Mouse (Mus musculus): ENCODE measurements around the gene Mfsd2b.
A peak's percentile ranks its signal among the peaks of the same experiment; 100 is the strongest.
"Not testable (repeated sequence)": the region's sequence is repeated elsewhere in the genome, so short reads cannot be mapped to it uniquely, and the experiment has no call there.

Gene Mfsd2b

DNA sequence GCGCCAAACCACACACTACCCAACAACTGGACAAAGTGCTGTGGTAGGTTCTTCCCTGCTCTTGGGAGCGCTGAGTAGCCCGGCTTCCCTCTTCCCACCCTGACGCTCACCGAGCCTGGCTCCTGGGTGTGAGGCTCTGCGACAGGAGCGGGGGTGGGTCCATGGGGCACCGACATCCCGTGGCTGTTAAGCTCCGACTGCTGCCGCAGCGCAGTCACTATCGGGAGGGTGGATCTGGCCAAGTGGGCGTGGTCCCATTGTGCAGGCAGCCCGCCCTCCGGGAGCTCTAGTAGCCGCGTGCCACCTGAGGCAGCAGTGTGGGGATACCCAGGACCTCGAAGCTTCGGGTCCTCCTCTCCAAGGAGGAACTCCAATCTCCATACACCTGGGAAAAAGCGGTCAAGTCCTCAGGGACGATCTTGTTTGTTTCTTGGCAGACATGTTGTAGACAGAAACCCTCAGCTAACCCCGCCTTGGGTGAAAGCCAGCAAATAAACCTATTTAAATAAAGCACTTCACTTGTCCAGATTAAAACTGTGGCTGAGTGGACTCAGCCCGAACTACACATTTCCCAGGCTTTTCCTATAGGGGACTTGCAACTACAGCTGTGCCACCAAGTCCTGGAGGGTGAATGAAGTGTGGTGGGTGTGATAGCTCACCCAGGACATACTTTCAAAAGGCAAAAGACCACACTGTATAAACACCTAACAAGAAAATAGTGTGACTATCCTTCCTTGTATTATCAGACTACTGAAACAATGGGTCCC is at the start of gene Mfsd2b:
TSS of gene Mfsd2b (minus strand) at position 199 of the 767 bp plus-strand sequence.
- DNase-seq (ENCODE audit: low spot score in 2 of 2): peak; percentile 64 to 65

DNA sequence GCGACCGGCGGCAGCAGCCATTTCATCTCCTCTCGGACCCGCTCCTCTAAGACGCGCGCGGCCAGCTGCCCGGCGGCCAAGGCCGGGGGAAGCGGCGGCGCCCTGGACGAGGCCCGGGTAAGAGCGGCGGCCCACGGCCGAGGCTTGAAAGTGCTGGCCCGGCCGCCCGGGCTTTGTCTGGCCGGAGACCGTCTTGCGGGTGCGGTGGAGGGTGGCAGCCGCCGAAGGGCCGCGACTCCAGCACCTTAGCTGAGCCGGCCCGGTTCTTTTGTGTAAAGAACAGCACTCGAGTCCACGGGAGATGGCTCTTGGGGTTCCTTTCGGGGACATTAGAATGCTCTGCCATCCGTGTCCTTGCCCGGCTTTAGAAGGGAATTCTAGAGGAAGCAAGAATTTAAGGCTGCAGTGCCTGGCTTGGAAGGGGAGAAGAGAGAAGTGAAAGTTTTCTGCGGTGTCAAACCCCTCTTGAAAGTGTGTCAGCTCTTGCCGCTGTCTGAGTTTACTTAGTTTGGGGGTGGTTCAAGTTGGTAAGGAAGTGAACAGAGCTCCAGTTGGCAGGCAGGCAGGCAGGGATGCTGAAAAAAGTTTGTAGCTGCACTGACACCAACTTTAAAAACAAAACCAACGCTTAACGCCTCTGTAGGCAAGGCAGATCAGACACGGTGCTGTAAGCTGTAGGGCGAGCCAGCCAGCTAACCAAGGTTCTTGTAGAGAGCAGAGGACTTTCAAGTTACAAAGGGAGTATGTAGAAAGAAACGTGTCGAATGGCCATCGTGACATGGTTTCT is 43.8 kb upstream of the Mfsd2b start:
- peak; percentile 47 to 53 for DNase-seq (ENCODE audit: low spot score in 2 of 2)

DNA sequence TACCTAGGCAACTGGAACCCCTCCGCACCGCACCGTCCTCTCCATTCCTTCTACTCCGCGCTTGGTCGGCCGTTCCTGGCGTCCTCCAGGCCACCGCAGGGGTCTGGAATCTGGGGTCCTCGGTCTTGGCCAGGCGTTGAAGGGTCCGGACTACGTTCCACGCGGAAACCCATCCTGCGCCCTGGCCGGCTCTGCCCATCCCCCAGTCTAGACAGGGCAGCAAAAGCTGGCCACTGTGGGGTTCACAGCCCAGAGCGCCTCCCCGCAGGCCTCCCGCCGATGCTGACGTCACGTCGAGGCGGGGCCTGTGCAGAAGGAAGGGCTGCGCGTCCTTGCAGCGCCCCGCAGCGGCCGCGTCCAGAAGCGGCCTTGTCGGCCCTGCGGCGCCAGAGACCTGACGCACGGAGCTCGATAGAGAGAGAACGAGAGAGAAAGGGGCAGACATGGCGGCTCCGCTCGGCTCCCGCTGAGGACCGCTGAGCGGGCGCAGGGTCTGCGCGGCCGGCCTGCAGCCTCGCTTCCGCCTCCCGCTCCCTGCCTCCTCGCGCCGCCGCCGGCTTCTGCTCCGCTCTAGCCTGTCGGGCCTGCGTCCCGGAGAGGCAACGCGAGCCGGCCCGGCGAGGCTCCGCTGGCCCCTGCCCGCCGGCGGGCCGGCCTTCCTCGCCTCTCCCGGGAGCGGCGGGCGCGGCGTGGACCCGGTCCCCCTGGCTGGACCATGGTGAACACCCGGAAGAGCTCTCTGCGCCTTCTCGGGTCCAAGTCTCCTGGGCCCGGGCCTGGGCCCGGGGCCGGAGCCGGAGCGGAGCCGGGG is 43.0 kb upstream of the Mfsd2b start, which contains the start of gene Atad2b:
TSS of gene Atad2b (plus strand) at position 360 of the 811 bp plus-strand sequence.
- peak; percentile 96 to 97 for DNase-seq (ENCODE audit: low spot score in 2 of 2)

DNA sequence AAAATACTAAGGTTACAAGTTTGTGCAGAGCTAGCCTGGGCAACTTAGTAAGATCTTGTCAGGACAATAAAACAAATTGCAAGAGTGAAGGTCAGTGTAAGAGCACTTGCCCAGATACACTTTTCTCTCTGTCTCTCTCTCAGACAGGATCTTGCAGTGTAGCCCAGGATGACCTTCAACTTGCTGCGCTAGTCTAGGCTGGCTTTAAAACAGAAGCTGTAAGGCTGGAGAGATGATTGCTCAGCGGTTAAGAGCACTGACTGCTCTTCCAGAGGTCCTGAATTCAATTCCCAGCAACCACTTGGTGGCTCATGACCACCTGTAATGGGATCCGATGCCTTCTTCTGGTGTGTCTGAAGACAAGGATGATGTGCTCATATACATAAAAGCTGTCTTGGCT is 40.8 kb upstream of the Mfsd2b start:
- DNase-seq (ENCODE audit: low spot score in 2 of 2): no peak

DNA sequence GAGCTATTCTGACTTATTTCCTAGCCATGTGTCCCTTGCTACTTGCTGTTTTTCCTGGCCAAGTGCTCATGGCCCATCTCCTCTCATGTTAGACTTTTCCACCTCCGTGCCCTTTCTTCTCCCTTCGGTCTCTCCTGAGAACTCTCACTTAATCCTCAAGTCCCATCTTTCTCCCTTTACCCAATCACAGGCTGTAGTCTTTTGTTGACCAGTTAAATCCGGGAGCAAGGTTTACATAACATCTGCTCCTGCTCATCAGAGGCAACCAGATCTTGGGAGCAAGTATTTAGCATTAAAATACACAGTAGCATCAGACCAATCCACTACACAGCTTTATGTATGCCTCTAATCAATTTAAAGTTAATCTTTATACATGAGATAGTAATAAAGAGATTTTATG is 40.3 kb upstream of the Mfsd2b start:
- no peak for DNase-seq (ENCODE audit: low spot score in 2 of 2)

DNA sequence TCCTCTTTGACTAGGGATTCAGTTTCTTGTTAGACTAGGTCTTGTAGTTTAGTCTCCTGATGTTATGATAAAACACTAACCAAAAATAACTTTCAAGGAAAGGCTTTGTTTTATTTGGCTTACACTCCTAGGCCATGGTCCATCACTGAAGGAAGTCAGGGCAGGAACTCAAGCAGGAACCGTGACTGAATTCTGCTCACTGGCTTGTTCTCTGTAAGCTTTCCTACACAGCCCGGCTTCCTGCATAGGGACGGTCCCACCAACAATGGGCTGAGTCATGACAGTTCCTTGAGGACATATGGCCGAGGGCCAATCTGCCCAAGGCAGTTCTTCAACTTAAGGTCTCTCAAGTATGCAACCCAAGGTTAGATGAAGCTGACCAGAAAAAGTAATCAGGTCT is 37.6 kb upstream of the Mfsd2b start:
- DNase-seq (ENCODE audit: low spot score in 2 of 2): no peak

DNA sequence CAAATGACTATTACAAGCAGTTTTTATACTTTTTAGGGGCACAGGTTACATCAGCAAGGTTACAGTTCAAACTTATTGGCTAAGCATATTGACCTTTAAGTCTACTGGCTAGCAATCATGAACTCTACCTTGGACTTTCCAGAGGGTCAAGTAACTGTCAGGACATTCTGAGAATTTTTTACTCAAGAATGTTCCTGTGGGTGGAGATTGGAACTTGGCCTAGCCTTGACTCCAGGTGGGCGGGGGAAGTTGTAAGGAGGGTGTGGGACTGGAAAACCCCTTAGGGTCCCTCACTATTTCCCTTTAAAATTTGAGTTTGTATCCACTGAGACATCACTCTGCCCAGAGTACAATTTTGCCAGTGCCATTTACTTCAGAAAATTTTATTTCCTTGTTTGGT is 36.3 kb upstream of the Mfsd2b start:
- not testable (repeated sequence) for DNase-seq (ENCODE audit: low spot score in 2 of 2)

DNA sequence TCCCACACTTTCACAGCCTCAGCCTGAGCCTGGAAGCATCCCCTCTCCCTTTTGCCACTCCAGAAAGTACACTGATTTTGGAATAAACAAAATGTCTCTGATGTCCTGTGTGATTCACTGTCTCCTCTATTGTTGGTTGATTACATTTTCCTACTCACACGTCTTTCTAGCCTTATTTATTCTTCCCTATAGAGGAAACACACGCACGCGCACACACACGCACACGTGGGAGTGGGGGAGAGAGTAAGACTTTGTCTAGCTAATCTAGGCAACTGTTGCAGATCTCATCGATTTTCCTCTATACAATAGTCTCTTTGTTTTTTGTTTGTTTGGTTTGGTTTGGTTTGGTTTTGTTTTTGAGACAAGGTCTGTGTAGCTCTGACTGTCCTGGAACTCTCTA is 34.2 kb upstream of the Mfsd2b start:
- no peak for DNase-seq (ENCODE audit: low spot score in 2 of 2)

DNA sequence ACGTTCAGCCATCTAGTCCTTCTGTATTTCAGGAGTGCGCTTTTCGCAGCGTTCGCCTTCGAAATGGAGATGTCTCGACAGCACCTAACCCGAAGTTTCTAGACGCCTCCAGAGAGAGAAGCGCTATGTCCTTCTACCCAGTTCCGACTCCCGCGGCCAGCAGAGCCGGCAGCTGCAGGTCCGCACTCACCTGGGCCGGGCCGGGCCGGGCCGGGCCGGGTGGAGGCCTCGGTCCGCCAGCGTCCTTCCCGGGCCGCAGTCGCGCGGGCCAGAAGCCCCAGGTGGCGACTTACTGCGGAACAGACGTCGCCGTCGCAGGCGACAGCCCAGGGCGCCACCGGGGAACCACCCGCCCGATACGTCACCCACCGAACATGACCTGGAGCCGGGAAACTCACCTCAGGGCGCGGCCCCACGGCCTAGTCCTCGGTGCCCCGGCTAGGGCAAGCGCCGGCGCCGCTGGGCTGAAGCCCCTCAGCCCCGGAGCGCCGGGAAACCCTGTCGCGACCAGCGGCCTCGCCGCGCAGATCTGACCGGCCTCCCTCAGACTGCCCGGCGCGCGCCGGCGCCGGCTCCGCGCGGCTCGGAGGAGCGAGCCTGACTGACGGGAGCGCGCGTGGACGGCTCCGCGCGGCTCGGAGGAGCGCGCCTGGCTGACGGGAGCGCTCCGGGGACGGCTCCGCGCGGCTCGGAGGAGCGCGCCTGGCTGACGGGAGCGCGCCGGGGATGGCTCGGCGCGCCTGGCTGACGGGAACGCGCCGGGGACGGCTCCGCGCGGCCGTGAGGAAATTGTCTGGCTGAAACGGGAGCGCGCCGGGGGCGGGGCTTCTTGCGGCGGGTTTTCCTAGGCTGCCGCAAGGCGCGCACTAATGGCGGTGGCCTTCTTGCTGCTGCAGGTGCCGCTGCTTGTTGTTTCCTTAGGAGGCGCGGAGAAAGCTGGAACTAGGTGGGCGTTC is 33.1 kb upstream of the Mfsd2b start, which contains the start of gene Ubxn2a:
TSS of gene Ubxn2a (minus strand) at position 755 of the 956 bp plus-strand sequence.
- peak; percentile 95 to 97 for DNase-seq (ENCODE audit: low spot score in 2 of 2)

DNA sequence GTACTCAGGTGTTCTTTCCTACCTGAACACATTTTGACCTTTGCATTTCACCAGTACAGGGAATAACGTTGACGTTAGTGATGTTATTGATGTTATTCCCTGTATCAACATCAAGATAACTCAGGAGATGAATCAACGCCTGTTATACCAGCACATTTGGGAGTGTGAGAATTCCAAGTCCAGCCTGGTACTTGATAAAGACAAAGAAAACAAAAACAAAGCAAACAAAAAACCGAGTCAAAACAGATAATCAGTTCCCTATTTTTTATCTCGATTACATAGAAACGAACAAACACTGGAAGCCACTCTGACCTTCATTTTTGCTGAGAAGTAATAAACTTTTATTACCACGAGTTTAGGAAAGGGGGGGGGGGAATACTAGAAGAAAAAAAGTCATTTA is 32.3 kb upstream of the Mfsd2b start:
- DNase-seq (ENCODE audit: low spot score in 2 of 2): no peak

DNA sequence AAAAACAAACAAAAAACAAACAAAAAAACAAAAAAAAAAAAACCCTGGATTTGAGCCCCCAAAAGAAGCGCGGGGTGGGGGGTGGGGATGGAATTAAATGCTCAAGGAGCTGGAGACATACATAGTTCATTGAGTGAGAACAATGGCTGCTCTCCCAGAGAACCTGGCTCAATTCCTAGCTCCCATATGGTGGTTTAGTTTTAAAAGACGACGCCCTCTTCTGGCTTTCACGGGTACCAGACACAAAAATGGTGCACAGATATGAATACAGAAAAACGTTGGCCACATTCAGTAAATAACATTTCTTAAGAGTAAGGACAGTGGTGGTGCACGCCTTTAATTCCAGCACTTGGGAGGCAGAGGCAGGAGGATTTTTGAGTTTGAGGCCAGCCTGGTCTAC is 31.8 kb upstream of the Mfsd2b start:
- DNase-seq (ENCODE audit: low spot score in 2 of 2): no peak

DNA sequence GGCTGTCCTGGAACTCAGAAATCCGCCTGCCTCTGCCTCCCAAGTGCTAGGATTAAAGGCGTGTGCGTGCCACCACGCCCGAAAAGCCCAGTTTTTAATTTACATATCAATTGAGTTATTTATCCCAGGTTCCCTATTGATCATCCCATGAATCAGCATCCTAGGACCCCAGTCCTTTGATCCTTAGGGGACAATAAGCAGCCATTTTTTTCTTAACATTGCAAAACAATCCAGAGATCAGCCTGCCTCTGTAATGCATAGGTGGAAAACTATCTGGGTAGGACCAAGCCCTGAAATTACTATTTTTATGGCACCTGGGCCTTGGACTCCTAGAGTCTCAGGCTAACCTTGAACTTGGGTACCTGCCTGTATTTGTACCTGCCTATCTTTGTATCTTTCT is 23.9 kb upstream of the Mfsd2b start:
- DNase-seq (ENCODE audit: low spot score in 2 of 2): no peak

DNA sequence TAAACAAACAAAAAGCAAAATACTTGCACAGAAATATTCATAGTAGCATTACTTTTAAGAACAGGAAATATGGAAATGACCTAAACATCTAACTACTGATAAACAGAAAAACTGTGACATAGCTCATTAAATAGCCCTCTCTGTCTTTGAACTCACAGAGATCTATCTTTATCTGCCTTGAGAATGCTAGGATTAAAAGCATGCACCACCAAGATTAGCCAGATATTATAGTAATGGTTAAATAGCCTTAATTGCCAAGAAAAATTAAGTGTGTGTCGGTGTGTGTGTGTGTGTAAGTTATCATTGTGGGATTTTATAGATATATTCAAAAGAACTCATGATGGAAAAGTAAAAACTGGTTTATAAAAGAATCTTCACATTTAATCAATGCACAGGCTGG is 15.7 kb upstream of the Mfsd2b start:
- no peak for DNase-seq (ENCODE audit: low spot score in 2 of 2)

DNA sequence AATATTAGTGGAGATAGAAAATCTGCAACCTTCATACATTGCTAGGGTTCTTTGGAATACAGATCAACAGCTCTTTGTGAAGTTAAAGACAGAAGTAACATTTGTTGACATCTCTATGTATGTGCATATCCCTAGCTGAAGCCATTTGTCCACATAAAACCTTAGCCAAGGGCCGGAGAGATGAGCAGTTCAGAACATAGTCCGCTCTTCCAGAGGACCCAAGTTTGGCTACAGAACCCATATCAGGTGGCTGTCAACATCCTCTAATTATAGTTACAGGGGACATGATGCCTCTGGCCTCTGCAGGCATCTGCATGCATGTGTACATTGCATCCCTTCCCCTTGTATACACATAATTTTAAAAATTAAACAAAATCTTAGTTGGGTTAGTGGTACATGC is 15.1 kb upstream of the Mfsd2b start:
- DNase-seq (ENCODE audit: low spot score in 2 of 2): no peak

DNA sequence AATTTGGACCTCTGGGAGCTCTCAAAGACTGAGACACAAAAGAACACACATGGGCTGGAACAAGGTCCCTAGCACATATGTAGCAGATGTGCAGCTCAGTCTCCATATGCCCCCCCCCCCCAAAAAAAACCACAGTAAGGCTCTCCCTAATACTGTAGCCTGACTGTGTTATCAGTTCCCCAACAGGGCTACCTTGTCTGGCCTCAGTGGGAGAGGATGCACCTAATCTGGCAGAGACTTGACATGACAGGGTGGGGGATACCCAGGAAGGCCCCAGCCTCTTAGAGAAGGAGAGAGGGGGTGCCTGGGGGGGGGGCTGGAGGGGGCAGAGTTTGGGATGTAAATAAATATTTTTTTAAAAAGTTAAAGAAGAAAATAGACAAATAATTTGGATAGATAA is 14.6 kb upstream of the Mfsd2b start:
- no peak for DNase-seq (ENCODE audit: low spot score in 2 of 2)

DNA sequence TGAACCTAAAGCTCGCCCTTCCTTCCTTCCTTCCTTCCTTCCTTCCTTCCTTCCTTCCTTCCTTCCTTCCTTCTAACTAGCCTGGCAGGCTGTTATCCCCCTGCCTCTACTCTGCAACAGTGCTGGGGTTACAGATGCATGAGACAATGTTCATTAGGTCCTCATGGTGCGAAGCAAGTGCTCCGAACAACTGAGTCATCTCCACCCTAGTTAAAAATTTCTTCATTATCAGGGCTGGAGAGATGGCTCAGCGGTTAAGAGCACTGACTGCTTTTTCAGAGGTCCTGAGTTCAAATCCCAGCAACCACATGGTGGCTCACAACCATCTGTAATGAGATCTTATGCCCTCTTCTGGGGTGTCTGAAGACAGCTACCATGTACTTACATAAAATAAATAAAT is 12.4 kb upstream of the Mfsd2b start:
- not testable (repeated sequence) for DNase-seq (ENCODE audit: low spot score in 2 of 2)

DNA sequence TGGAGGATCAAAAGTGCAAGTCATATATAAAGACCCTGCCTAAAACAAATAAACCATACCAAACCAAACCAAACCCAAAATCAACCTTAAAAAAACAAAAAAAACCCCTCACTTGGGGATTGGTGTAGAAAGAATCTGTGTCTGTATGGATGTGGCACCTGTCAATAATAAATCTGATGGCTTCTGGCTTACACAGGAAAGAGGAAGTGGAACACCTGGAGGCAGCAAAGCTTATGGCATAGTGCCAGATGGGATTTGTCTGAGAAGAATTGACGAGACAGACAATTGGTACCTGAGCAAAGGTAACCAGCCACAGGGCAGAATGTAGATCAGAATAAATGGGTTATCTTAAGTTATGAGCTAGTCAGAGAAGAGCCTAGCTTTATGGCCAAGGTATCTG is 10.9 kb upstream of the Mfsd2b start:
- no peak for DNase-seq (ENCODE audit: low spot score in 2 of 2)

DNA sequence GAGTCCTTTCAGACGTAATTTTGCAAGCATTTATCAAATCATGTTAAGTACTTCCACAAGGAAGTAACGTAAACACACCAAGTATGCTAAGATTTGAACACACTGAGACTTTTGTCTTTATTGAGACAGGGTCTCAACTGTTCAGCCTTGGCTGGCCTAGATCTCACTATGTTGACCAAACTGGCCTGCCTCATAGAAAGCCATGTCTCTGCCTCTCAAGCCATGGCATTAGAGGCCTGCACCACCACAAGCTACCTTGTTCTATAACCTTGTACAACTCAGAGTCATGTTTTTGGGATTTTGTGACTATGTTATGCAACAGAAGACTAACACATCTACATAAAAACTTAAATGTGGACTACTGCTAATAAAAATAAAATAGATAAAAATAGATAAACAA is 7.9 kb upstream of the Mfsd2b start:
- DNase-seq (ENCODE audit: low spot score in 2 of 2): no peak

DNA sequence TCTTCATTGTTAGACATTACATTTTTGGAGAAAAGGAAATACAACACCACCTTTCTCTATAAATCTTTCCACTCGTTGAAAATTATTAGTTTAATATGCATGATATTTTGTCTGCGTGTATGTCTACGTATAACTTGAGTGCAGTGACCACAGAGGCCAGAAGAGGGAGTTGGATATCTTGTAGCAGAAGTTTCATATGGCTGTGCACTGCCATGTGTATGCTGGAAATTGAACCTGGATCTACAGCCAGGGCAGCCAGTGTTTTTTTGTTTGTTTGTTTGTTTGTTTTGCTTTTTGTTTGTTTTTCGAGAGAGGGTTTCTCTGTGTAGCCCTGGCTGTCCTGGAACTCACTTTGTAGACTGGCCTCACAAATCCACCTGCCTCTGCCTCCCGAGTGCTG is 4.9 kb upstream of the Mfsd2b start:
- no peak for DNase-seq (ENCODE audit: low spot score in 2 of 2)

DNA sequence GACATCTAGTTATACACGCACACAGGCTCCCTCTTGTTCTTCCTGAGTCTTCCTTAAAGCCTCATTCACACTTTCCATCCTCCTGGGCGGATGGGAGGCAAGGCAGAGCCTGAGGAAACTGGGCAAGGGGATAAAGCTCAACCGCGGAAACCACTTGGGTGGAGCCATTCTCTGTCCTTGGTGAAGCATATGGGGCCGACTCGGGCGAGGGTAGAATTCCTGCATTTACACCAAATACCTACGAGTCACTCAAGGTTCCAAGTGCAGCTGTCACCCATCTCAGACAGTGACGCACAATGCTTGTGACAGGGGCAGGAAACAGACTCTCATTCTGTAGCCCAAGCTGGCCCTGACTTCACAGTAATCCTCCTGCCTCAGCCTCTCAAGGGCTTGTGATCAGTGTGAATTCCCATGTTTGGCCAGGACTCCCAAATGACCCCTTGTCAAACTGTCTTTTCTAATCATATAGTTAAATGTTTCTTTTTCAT is 4.2 kb upstream of the Mfsd2b start:
- no peak for DNase-seq (ENCODE audit: low spot score in 2 of 2)

DNA sequence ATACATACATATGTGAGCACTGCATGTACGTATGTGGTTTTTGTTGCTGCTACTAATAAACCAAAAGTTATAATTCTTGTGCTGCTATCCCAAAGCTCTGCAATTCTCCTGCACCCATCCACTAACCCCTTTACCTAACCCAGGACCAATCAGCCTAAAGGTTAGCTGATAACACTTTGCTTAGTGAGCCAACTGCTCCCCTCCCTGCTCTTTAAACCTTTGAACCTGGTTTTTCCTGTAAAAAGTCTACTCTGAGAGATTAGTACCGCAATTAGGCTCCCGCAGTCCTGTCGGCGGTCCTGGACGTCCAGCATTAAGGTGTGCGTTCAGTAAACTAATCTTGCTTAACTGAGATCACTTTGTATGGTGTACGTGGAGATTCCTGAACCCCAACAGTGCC is 1.5 kb upstream of the Mfsd2b start:
- no peak for DNase-seq (ENCODE audit: low spot score in 2 of 2)

All from right cerebral cortex, postnatal 10 days (tissue).